Mouse (Mus musculus) right cerebral cortex, postnatal 10 days (tissue): ENCODE measurements around the gene Rtn4.
"Not testable (repeated sequence)": the region's sequence is repeated elsewhere in the genome, so short reads cannot be mapped to it uniquely, and the experiment has no call there.

Experiments used
- DNase-seq, 2 experiments: peaks; one replicate each; pipeline ENCODE4 v3.0.0; 2021; ENCODE audit warnings: low spot score in 2 of 2

Gene Rtn4

DNA sequence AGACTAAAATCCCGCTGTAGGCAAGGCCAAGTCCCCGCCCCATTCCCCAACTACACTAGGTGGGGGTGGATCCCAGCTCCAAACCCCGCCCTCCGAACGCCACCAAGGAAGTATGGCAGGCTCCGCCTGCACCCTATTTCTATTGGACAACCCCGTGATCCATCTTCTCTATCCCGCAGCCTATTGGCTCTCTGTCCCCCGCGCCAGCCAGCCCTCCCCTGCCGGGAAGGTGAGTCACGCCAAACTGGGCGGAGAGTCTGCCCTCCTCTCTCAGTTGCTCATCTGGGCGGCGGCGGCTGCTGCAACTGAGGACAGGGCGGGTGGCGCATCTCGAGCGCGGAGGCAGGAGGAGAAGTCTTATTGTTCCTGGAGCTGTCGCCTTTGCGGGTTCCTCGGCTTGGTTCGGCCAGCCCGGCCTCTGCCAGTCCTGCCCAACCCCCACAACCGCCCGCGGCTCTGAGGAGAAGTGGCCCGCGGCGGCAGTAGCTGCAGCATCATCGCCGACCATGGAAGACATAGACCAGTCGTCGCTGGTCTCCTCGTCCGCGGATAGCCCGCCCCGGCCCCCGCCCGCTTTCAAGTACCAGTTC, at the start of gene Rtn4:
TSS of gene Rtn4 (plus strand) at position 265 of the 590 bp plus-strand sequence.
- DNase-seq: peak; percentile 98 to 99

DNA sequence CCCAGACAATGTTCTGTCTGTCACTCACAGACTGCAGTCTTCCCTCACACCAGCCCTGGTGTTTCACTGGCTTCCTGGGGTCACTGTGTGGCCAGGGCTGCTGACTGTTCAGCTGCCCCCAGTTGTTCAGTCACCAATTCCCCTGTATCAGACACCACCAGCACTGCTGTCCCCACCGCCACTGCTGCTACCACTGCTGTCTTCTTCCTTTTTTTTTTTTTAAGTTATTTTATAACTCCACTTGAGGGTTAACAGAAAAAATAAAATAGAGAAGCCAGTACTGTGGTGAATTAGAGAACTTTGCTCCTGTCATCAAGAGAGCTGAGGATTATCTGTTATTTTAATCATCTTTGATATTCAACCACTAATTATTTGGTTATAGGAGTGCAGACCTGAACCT, 48.3 kb upstream of the Rtn4 start:
- DNase-seq: no peak

DNA sequence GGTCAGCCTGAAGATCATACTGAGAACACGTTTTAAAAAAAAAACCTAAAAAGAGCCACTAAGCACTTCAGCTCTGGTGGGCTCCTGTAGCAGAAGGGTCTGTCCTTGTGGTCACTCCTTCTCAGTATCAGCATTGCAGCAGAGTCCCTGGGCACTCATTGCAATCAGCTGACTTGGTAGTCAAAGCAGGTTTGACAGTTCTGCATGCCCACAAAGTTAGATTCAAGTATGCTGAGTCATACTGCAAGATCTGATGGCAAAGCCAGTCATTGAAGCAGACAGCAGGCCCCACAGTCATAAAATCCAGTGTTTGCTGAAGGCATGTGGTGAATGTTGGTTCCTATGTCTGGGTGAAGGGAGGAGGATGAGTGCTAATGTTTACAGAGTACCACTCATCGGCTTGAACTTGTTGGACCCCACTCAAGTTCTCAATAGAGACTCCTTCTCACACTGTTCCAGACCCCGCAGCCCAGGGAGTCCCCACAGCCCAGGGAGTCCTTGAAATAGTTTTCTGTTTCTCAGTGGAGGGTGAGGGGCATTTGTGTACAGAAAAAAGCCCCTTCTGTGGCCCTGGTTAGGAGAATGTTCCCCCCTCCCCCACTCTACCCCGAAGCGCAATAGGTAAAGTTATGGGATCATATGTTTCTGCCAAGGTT, 47.2 kb upstream of the Rtn4 start:
- no peak for DNase-seq

DNA sequence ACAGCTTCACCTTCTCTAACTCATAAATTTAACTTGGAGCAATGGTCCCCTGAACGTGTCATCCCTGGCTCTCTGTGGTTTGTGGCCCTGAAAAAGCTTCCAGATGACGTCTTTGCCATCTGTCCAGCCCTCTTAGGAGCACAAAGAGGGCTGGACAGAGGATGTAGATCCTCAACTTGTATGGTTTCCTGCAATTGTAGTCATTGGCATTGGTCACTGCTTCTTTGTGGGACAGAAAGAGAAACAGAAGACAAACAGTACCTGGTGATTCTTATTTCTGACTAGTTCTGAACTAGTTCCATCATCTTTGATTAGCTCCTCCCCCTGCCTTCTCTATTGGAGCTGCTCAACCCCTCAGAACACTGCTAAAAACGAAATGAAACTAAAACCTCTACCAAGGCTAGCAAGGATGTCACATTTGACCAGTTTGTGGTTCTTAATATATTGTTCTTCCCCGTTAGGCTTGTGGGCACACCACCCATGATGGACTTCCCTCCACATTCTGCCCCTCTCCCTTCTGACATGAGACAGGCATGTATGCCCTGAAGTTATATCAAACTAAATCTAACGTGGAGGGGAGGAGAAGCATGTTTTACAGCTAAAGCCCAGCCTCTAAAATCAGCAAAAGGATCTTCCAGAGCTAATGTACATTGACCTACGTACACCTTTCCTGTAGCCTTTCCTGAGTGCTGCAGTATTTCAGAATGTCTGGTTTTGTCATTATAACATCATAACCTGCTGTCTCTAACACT, 45.0 kb upstream of the Rtn4 start:
- no peak for DNase-seq

DNA sequence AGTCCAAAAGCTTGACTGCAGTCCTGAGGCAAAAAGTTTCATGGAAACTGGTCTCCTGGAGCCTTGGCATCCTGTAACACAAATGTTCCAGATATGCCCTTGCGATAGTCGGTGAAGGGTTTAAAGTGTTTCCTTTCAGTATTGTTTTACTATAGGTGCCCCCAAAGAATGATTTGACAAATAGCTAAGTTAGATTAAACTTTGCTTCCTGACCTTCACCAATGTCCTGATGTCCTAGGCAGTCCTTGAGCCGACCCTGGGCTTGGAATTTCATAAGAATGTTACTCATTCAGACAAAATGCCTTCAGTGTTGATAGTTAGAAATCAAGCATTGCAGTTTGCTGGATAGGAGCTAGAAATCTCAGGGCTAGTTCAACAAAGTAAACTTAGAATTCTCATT, 37.4 kb upstream of the Rtn4 start:
- not testable (repeated sequence) for DNase-seq

DNA sequence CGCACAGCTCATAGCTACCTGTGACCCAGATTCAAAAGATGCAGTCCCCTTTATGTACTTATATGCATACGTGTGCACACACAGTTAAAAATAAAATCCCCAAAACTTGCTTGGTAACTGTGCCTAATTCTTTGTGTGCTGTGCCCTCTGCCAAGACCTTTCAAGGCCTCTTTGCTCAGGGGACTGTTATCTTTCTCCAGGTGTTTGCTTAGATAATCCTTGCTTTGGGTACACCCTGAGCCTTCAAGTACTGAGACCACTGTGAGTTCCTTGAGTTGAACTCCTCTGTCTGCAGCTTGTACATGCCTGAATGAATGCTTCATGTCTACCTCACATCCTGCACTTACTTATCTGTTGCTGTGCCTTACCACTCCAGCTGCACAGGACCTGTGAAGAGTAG, 32.0 kb upstream of the Rtn4 start:
- no peak for DNase-seq

DNA sequence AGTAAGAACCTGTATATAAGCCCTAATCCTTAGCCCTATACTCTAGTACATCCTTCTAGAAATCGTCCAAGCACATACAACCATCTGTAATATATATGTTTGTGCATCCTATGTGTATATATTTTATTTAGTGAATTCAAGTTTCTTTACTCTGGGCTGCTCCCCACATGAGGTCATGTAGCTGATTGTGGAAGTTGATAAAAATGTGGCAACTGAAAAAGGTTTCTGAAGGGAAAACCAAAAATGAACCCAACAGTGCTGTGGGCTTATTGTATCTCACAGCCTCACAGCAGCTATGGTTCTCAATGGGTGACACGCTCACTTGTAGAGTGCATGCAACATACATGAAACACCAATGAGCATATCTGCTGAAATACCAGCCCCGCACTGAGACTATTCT, 25.1 kb upstream of the Rtn4 start:
- DNase-seq: no peak

DNA sequence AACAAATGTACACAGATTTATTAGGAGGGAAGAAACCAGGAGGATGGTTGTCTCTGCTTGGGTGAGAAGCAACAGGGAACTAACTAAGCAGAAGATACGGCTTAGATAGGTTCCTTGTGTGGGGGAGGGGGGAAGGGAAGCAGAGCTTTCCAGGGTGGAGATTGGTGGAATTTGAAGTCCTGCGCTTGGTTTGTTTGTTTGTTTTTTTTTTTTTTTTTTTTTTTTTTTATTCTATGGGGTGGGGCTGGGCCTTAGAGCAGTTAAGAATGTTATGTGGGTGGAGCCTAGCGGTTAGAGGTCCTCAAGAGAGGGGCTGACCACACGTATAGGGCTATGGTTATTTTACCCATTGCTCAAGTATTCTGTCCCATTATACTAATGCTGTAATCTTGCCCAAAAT, 23.0 kb upstream of the Rtn4 start:
- no peak for DNase-seq

DNA sequence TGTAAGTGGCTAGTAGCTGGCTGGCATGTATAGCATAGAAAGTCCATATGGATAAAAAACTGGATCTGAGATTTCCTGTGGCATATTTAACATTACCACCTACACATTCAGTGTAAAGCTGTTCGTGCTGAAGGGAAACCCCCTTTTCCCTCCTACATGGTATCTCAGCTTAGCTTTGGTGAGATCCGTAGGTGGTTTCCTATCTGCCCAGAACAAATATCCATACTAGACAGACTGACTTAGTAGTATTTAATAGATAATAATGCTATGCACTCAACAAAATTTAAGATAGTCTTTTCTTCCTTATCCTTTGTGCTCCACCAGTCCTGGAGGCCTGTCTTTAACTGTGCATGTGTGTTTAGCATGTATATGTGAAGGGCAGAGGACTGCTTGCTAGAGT, 19.4 kb upstream of the Rtn4 start:
- DNase-seq: peak in 1 of 2 experiments; percentile 33

DNA sequence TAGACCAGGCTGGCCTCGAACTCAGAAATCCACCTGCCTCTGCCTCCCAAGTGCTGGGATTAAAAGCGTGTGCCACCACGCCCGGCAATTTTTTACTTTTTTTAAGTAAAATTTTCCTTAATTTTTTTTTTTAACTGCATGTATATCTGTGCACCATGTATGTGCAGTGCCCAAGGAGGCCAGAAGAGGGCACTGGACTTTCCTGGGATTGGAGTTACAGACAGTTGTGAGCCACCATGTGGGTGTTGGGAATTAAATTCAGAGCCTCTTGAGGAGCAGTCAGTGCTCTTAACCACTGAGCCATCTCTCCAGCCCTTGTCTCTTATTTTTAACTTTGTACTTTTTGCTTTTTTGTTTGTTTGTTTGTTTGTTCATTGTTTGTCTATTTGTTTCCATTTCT, 16.0 kb upstream of the Rtn4 start:
- no peak for DNase-seq

DNA sequence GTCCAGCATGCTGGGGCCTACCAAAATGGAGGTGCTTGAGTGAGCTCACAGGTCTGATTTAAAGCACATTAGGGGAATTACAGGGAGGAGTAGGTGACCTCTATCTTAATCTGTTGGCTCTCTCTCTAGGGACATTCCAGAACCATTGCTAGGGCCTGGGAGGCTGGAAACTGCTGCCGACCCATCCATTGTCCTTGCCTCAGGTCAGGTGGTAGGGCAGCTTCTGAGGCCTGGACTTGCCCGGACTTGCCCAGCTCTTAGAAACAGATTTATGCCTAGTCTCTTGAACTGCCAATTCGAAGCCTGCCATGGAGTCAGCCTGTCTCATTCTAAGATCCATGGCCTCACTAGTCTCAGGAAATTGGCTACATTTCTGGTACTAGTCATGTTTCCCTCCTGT, 12.8 kb upstream of the Rtn4 start:
- no peak for DNase-seq

DNA sequence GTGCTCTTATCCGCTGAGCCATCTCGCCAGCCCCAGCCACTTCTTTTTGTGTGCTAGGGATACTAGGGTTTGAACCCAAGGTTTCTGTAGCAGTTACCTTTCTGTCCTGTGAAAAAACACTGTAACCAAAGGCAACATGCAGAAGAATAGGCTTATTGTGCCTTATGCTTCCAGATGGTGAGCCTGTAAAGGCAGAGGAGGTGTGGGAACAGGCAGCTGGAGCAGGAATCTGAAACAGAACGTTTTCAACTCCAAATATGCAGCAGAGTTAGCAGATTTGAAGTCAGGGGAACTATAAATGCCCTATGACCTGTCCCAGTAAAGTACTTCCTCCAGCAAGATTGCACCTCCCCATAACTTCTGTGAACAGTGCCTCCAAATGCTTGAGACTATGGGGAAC, 12.0 kb upstream of the Rtn4 start:
- no peak for DNase-seq

DNA sequence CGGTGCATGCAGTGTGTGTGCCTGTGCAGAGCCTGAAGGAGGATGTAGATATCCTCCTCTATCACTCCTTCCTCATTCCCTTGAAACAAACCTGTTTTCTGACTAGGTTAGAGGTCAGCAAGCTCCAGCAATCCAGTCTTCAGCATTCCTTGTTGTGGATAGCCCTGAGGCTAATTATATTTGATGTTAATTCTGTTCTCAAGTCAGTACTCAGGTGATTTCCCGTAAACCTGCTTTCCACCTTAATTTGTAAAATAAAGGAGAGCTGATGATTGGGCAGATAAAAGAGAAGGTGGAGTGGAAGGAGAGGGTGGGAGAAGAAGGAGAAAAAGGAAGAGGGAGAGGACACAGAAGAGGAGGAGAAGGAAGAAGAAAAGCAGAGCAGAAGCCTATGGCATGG, 8.5 kb upstream of the Rtn4 start:
- no peak for DNase-seq

DNA sequence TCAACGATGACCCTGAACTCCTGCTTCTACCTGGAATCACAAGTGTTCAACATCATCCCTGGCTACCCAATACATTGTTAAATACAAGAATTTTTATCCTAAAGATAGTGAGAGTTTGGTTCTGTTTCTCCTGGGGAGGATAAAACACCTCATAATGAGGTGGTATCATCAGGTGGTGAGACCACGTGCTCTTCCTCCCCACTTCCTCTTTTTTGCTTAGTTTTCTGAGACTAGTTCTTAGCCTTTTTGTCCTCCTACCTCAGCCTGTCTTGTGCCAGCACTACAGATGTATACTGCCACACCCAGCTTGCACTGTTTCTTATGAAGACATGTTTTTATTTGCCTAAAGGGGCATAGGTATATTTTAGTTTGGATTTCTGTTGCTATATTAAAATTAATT, 6.6 kb upstream of the Rtn4 start:
- DNase-seq: no peak

DNA sequence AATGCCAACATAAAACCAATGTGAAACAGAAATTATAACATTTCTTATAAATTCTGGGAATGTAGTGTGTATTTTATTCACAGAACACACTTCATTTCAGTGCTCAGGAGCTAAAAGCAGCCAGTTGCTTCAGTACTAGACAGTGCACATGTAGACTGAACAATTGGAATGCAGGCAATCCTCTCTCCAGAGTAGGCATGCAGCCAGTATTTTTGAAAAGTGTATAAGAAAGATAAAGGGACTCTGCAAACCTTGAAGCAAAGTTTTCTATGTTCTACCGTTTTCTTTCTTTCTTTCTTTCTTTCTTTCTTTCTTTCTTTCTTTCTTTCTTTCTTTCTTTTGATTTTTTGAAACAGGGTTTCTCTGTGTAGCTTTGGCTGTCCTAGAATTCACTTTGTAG, 1.2 kb upstream of the Rtn4 start:
- no peak for DNase-seq

DNA sequence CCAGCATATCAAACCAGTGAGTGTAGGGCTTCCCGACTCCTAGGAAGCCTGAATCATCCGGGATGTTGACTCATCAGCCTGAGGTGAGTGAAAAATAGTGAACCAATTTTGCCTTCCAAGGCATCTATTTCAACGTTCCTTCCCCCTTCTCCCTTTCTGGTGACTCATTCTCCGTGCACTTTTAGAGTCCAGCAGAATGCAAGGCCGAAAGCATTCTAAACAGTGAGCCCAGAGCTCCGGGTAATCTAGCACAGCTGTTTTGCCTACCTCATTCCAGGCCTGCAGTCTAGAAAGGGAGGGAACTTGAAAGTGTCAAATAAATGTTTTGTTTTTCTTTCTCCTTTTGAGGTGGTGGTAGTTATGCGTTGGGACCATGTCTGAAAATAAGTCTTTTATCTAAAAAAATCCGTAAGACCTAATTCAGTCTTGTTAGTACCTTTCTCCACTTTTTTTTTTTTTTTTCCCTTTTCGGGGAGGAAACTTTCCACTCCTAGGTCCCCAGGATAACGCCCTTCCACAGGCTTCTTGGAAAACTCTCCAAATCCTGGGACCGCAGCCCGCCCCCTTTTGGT, 550 bp upstream of the Rtn4 start:
- no peak for DNase-seq

DNA sequence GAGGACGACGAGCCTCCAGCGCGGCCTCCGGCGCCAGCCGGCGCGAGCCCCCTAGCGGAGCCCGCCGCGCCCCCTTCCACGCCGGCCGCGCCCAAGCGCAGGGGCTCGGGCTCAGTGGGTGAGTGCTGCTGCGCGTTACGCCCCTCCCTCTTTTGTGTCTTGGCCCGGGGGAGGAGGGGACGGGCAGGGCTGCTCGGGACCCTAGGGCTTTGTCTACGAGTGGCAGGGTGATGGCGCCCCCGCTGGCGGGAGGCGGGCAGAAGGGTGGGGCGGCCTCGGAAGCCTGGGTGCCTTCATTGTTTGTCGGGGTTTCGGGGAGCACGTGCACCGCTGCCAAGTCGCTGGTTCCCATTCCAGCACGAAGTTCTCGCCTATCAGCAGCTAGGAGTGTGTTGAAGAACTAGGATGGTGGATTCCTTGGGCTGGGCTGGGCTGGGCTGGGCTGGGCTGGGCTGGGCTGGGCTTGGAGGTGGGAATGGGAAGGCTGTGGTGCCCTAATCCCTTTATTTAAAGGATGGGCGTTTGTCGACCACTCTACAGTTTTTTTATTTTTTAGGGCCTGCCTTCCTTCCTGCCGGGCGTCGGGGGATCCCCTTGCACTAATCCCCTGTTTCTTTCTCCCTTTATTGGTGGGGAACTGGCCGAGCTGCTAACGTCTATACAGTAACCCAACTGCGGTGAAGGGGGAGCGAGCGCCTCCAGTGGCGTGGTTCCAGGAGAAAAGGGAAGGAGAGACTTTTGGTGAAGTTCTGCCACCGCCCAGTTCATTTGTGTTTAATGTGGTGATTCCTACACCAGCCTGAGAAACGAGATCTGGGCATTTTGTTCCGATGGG, 1.0 kb downstream of the Rtn4 start:
- DNase-seq: peak; percentile 91

DNA sequence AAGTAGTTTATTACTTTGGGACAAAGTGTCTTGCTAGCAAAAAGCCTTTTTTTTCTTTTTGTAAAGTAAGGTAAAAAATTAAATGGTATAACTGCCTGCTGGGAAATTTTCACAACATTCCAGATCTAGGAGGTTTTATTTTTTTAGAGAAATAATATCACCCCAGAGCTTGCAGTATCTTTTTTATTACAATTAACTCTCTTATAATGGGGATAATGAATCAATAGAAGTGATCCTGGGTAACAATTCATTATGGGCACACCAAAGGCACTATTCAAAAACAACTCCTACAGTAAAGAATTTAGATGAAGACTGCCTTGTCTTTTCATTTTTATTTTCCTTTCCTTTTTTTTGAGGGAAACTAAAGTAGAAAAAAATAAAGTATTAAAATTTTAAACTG, 2.0 kb downstream of the Rtn4 start:
- no peak for DNase-seq

DNA sequence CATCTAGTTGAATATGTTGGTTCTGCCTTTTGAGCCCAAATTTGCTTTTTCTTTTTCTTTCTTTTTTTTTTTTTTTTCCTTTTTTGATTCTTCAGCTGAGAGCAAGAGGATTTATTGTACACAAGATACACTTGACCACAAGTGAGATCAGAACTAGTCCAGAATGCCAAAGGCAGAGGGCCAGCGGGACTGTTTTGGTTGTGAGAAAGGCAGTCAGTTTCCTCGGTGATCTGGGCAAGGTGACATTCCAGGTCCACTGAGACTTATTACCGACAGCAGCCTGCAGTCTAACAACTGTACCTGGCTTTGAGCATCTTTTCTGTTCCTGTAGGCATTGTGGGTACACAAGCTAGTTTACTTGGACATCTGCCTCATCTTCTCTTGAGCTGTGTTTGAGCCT, 10.0 kb downstream of the Rtn4 start:
- peak in 1 of 2 experiments; percentile 37 for DNase-seq

DNA sequence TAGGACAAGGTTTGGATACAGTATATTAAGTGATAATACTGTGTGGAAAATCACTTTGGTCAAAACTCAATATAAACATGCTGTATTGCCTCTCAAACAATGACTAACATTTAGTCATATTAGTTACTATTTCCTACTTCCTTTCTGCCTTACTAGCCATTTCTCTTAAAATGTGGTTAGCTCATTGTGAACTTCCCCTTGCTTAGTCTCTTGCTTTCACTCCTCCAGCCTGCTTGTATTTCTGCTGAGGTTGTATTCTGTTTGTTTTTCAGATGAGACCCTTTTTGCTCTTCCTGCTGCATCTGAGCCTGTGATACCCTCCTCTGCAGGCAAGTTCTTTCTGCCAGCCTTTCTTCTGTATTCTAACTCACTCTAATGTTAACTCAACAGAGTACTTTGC, 12.5 kb downstream of the Rtn4 start:
- DNase-seq: no peak

DNA sequence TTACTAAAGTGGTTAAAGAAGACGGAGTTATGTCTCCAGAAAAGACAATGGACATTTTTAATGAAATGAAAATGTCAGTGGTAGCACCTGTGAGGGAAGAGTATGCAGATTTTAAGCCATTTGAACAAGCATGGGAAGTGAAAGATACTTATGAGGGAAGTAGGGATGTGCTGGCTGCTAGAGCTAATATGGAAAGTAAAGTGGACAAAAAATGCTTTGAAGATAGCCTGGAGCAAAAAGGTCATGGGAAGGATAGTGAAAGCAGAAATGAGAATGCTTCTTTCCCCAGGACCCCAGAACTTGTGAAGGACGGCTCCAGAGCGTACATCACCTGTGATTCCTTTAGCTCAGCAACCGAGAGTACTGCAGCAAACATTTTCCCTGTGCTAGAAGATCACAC, 14.1 kb downstream of the Rtn4 start:
- DNase-seq: no peak

DNA sequence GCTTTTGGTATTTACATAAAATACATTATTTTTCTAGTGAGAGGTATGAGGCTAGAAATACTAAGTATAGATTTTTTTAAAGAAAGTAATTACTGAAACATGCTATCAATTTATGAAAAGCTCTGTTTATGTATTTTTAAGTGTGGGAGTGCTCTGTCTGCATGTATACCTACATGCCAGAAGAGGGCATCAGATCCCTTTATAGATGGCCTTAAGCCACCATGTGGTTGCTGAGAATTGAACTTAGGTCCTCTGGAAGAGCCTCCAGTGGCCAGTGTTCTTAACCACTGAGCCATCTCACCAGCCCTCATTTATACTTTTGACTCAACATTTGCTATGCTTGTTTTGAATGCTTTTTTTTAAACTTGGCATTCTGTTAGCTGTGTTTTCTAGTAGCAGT, 16.8 kb downstream of the Rtn4 start:
- DNase-seq: no peak
